Mouse (Mus musculus): ENCODE measurements around the gene Fkbp1a.

GRCm38 (mm10) chr2:151529169-151529568 lies 13.1 kb upstream of the Fkbp1a start:
- TF ChIP-seq CTCF (IDR thresholded peaks at IDR 0.05) (no peak), EP300 (IDR thresholded peaks at IDR 0.05) (no peak)

Measured in lung, postnatal 0 days (tissue).